In genomic region chr4:129410991-129411390, GRCm38 (mm10) we compare ENCODE assay signal across 25 mouse cellular contexts. TPM values are rescaled to one million over a fixed set of nuclear protein-coding genes. Genes with fewer than 3 reads are reported as not detected.
"Had no signal": no experiment of that assay in that cellular context is flagged by ENCODE, and none has a peak within 500 bp of the region (broad histone marks: within the 10 kb centered on the region; RNA-seq: fewer than 3 reads in every experiment).

No protein-coding gene starts in this region.

- H3K27ac ChIP-seq: heart, adult 2 months; heart, embryonic 13.5 days; heart, embryonic 15.5 days; hindbrain, embryonic 13.5 days; hindbrain, embryonic 15.5 days; hindbrain, postnatal 0 days; limb, embryonic 13.5 days; liver, embryonic 13.5 days; liver, embryonic 15.5 days had no signal

- H3K4me1 ChIP-seq: heart, embryonic 15.5 days; hindbrain, embryonic 15.5 days had no signal

- H3K4me2 ChIP-seq: heart, embryonic 11.5 days; heart, embryonic 13.5 days; heart, embryonic 15.5 days; hindbrain, embryonic 13.5 days; hindbrain, embryonic 15.5 days; limb, embryonic 13.5 days; liver, embryonic 11.5 days; liver, embryonic 13.5 days; liver, embryonic 15.5 days had no signal

- H3K27me3 ChIP-seq: heart, embryonic 15.5 days; hindbrain, embryonic 13.5 days; hindbrain, embryonic 15.5 days; liver, embryonic 15.5 days had no signal

- H3K9me3 ChIP-seq: heart, embryonic 15.5 days; hindbrain, embryonic 13.5 days; hindbrain, embryonic 15.5 days; limb, embryonic 13.5 days had no signal

- H3K9ac ChIP-seq: heart, embryonic 13.5 days; heart, embryonic 15.5 days; hindbrain, embryonic 13.5 days; hindbrain, embryonic 15.5 days; limb, embryonic 13.5 days; liver, embryonic 13.5 days; liver, embryonic 15.5 days had no signal

- ATAC-seq: hindbrain, postnatal 0 days; intestine, embryonic 16.5 days had no signal

- DNase-seq: gastrocnemius, postnatal 14 days; gastrocnemius, postnatal 36 days; heart, adult 11 months; heart, adult 2 months; heart, postnatal 14 days; heart, postnatal 36 days; kidney, adult 11 months; kidney, postnatal 14 days; layer of hippocampus, adult 9-11 months; layer of hippocampus, postnatal 36 days; liver; liver, embryonic 13.5 days had no signal

- H3K4me3 ChIP-seq: heart, adult 2 months; heart, embryonic 13.5 days; heart, embryonic 15.5 days; hindbrain, embryonic 13.5 days; hindbrain, embryonic 15.5 days; limb, embryonic 13.5 days; liver, embryonic 13.5 days; liver, embryonic 15.5 days had no signal

- H3K36me3 ChIP-seq: heart, embryonic 13.5 days; heart, embryonic 15.5 days; hindbrain, embryonic 13.5 days; hindbrain, embryonic 15.5 days; limb, embryonic 13.5 days; liver, embryonic 13.5 days; liver, embryonic 15.5 days had no signal

RNA-seq across cellular contexts. Expression of gene Zbtb8b, which starts 29.7 kb away (rescaled TPM):
- total RNA-seq: gastrocnemius, adult 18-20 months; gastrocnemius, adult 8-10 months; gastrocnemius, postnatal 14 days; gastrocnemius, postnatal 36 days; heart, postnatal 36 days; hematopoietic stem cell, adult 5-6 weeks had no signal
